8 mouse cellular contexts compared by ENCODE assay signal in the genomic region with DNA sequence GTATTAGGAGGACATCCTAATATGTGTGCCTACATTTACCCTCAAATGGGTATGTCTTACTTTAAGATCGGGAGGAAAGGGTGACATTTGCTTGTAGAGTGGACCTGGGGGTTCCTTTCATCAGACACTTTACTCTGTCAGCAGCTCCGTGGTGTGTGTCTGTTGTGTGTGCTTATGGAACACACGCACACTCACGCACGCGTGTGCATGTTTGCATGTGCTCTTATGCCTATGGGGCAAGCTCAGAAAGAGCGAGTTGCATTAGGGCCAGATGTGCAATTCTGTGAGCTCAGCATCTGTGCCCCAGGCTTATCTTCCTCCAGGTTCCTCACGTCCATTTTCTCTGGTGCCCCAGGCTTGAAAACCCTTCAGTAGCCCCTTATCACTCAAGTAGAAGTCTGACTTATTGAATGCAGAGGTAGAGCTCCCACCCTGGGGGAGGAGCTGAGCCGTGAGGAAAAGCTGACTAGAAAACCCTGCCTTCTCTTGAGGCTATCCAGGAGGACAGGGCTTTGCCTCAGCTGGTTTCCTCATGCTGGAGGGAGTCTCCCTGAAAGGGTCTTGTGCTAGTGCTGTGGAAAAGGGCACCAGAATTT. TPM values are rescaled to one million over a fixed set of nuclear protein-coding genes. Genes with fewer than 3 reads are reported as not detected.
A peak's percentile ranks its signal among the peaks of the same experiment; 100 is the strongest.
DNase-seq lines count a peak whose midpoint lies in the region; ATAC-seq lines count a peak whose summit lies in the region.

No protein-coding gene starts in this region.

- peak overlapping the region; percentile 83 for H3K4me2 ChIP-seq in heart, embryonic 12.5 days
- H3K4me2 ChIP-seq in hindbrain, embryonic 16.5 days (ENCODE audit: low read length): peak overlapping the region; percentile 98

- DNase-seq in heart, postnatal 4 days: no peak
- no peak for DNase-seq in midbrain, embryonic 10.5 days (ENCODE audit: low spot score)
- DNase-seq in urinary bladder, postnatal 4 days (ENCODE audit: low spot score in 2 of 2): no peak
- no peak for DNase-seq in cerebellum, adult 9-11 months
- DNase-seq in frontal cortex, postnatal 10 days (ENCODE audit: low spot score in 2 of 2): no peak

- H3K36me3 ChIP-seq in heart, embryonic 12.5 days: peaks cover 44% of the 10 kb centered on the region
- peaks cover 11% of the 10 kb centered on the region for H3K36me3 ChIP-seq in hindbrain, embryonic 16.5 days (ENCODE audit: control insufficient read depth, insufficient read depth, low read length)
- H3K36me3 ChIP-seq in midbrain, embryonic 10.5 days: peaks cover 58% of the 10 kb centered on the region

- H3K4me1 ChIP-seq in heart, embryonic 12.5 days (replicated peaks): peaks cover 59% of the 10 kb centered on the region
- H3K4me1 ChIP-seq in brown adipose tissue, adult 24 weeks (ENCODE audit: control insufficient read depth, insufficient read depth, insufficient read length, low read length): peaks cover 47% of the 10 kb centered on the region
- peaks cover 57% of the 10 kb centered on the region for H3K4me1 ChIP-seq in hindbrain, embryonic 16.5 days (ENCODE audit: control insufficient read depth, insufficient read depth, low read depth, low read length)
- H3K4me1 ChIP-seq in midbrain, embryonic 10.5 days: peaks cover 69% of the 10 kb centered on the region

- 29% methylated on average over 9 of the region's 9 CpGs for WGBS in heart, embryonic 12.5 days
- 38% methylated on average over 9 of the region's 9 CpGs for WGBS in hindbrain, embryonic 16.5 days
- 68% methylated on average over 9 of the region's 9 CpGs for WGBS in midbrain, embryonic 10.5 days

- no peak for ATAC-seq in heart, embryonic 12.5 days (ENCODE audit: insufficient number of reproducible peaks, low FRiP score)
- ATAC-seq in hindbrain, embryonic 16.5 days: no peak

- H3K9ac ChIP-seq in heart, embryonic 12.5 days: peak overlapping the region; percentile 100
- peak overlapping the region; percentile 97 for H3K9ac ChIP-seq in hindbrain, embryonic 16.5 days (ENCODE audit: low read depth, low read length)

- peak overlapping the region; percentile 99 for H3K27ac ChIP-seq in heart, embryonic 12.5 days (ENCODE audit: poor library complexity, severe bottlenecking)
- peak overlapping the region; percentile 85 for H3K27ac ChIP-seq in brown adipose tissue, adult 24 weeks (replicated peaks; ENCODE audit: low read depth, low read length)
- peak overlapping the region; percentile 100 for H3K27ac ChIP-seq in hindbrain, embryonic 16.5 days (ENCODE audit: low read depth, low read length)
- H3K27ac ChIP-seq in midbrain, embryonic 10.5 days (replicated peaks): peak overlapping the region; percentile 99

- H3K27me3 ChIP-seq in heart, embryonic 12.5 days (replicated peaks): no peaks in the 10 kb centered on the region
- H3K27me3 ChIP-seq in hindbrain, embryonic 16.5 days (replicated peaks; ENCODE audit: control insufficient read depth, insufficient read depth, low read length): no peaks in the 10 kb centered on the region
- no peaks in the 10 kb centered on the region for H3K27me3 ChIP-seq in midbrain, embryonic 10.5 days (ENCODE audit: low read depth, poor library complexity, severe bottlenecking)

- H3K4me3 ChIP-seq in heart, embryonic 12.5 days: peak overlapping the region; percentile 96
- H3K4me3 ChIP-seq in brown adipose tissue, adult 24 weeks (ENCODE audit: insufficient read depth, low read depth, low read length): peak overlapping the region; percentile 80
- H3K4me3 ChIP-seq in hindbrain, embryonic 16.5 days (ENCODE audit: low read length): peak overlapping the region; percentile 99
- peak overlapping the region; percentile 91 for H3K4me3 ChIP-seq in midbrain, embryonic 10.5 days

- no peaks in the 10 kb centered on the region for H3K9me3 ChIP-seq in heart, embryonic 12.5 days (replicated peaks)
- H3K9me3 ChIP-seq in hindbrain, embryonic 16.5 days (ENCODE audit: control insufficient read depth, low read length): no peaks in the 10 kb centered on the region
- H3K9me3 ChIP-seq in midbrain, embryonic 10.5 days (replicated peaks): no peaks in the 10 kb centered on the region

RNA-seq across cellular contexts. Expression of gene Trim8, which starts 3.4 kb away (rescaled TPM):
- 24.1 and 24.2 TPM in 2 replicates for polyA plus RNA-seq in heart, embryonic 12.5 days (2016; fragmentation: Nextera tagmentation; extraction: Ambion mirVana)
- total RNA-seq in heart, postnatal 4 days (2021): 10 to 100 TPM; 50.1 to 53.8 TPM
- 12.4 and 17.4 TPM in 2 replicates for polyA plus RNA-seq in brown adipose tissue, adult 24 weeks (2012; ENCODE audit: insufficient read depth, insufficient read length, missing spikeins)
- 23.4 and 27.6 TPM in 2 replicates for polyA plus RNA-seq in hindbrain, embryonic 16.5 days (2015; fragmentation: Nextera tagmentation; extraction: Ambion mirVana)
- polyA plus RNA-seq in midbrain, embryonic 10.5 days (2016; fragmentation: Nextera tagmentation; extraction: Ambion mirVana): 24.6 and 27.8 TPM in 2 replicates
